Mouse (Mus musculus) MEL (cell line): ENCODE data around the gene Katnb1.
A peak's percentile ranks its signal among the peaks of the same experiment; 100 is the strongest.

ENCODE experiments used
- CTCF ChIP-seq, 3 experiments: IDR thresholded peaks in 2 of 3; conservative IDR thresholded peaks in 1 of 3; 2 replicates each; pipeline ENCODE4 v1.5.1; 2011 to 2012; ENCODE audit warnings: low read length in 3 of 3, low read depth in 2 of 3, mild to moderate bottlenecking in 2 of 3, improper control_type of control experiment in 1 of 3, inconsistent platforms in 1 of 3, mixed read lengths in 1 of 3, moderate library complexity in 1 of 3; ENCODE audit not compliant: control insufficient read depth in 1 of 3, insufficient read depth in 1 of 3, poor library complexity in 1 of 3, severe bottlenecking in 1 of 3
- EP300 ChIP-seq, 2 experiments: IDR thresholded peaks; 2 replicates each; pipeline ENCODE4 v1.6.1; 2011; ENCODE audit warnings: improper control_type of control experiment in 2 of 2, low read length in 2 of 2, low read depth in 1 of 2, mild to moderate bottlenecking in 1 of 2
- MAFK ChIP-seq: IDR thresholded peaks from 2 replicates; pipeline ENCODE4 v1.6.1; 2011; ENCODE audit warnings: low read depth, mild to moderate bottlenecking, low read length, improper control_type of control experiment, borderline replicate concordance
- MAX ChIP-seq: IDR thresholded peaks from 2 replicates; pipeline ENCODE4 v1.6.1; 2011; ENCODE audit warnings: low read length, improper control_type of control experiment
- MYC ChIP-seq: IDR thresholded peaks from 2 replicates; pipeline ENCODE4 v1.6.1; 2011; ENCODE audit warnings: low read depth, mild to moderate bottlenecking, low read length, improper control_type of control experiment, moderate library complexity
- NELFE ChIP-seq: IDR thresholded peaks from 2 replicates; pipeline ENCODE4 v1.6.1; 2011; ENCODE audit warnings: low read depth, low read length, improper control_type of control experiment
- POLR2A ChIP-seq, 2 experiments: IDR thresholded peaks; 2 replicates each; pipeline ENCODE4 v1.6.1; 2011 to 2012; ENCODE audit warnings: low read length in 2 of 2, mild to moderate bottlenecking in 2 of 2, control low read depth in 1 of 2, improper control_type of control experiment in 1 of 2, low read depth in 1 of 2, moderate library complexity in 1 of 2; ENCODE audit not compliant: control insufficient read depth in 1 of 2, insufficient read depth in 1 of 2, poor library complexity in 1 of 2
- POLR2AphosphoS5 ChIP-seq: IDR thresholded peaks from 2 replicates; pipeline ENCODE4 v1.6.1; 2012; ENCODE audit warnings: low read depth, borderline replicate concordance, mild to moderate bottlenecking, inconsistent platforms, low read length, moderate library complexity, mixed read lengths
- RCOR1 ChIP-seq: IDR thresholded peaks from 2 replicates; pipeline ENCODE4 v1.6.1; 2012; ENCODE audit warnings: low read depth, mild to moderate bottlenecking, inconsistent platforms, low read length, improper control_type of control experiment
- SIN3A ChIP-seq: IDR thresholded peaks from 2 replicates; pipeline ENCODE4 v1.6.1; 2012; ENCODE audit warnings: low read length, improper control_type of control experiment, inconsistent platforms
- UBTF ChIP-seq: IDR thresholded peaks from 2 replicates; pipeline ENCODE4 v1.6.1; 2012; ENCODE audit warnings: low read depth, mild to moderate bottlenecking, inconsistent platforms, low read length, improper control_type of control experiment, moderate library complexity, borderline replicate concordance; ENCODE audit not compliant: insufficient read depth
- ZC3H11A ChIP-seq: IDR thresholded peaks from 2 replicates; pipeline ENCODE4 v1.6.1; 2012; ENCODE audit warnings: low read depth, mild to moderate bottlenecking, inconsistent platforms, low read length, improper control_type of control experiment
- ZNF384 ChIP-seq: IDR thresholded peaks from 2 replicates; pipeline ENCODE4 v1.6.1; 2012; ENCODE audit warnings: low read depth, mild to moderate bottlenecking, inconsistent platforms, low read length, improper control_type of control experiment

DNA sequence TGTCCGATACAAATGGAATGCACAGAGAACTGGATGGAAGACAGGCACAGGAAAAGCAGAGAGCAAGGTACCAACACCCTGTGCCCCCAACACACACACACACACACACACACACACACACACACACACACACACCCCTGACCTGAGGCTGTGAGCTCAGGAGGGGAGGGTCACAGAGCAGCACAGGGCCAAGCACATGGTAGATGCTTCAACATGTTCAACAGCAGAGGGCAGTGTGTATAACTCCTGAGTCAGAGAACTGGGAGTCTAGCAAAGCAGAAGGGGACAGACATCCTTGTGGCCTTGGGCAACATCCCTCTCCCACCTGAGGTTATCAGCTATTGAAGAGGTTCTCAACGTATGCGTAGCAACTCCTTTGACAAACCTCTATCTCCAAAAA is 32.8 kb downstream of the Katnb1 start:
- no peak for TF ChIP-seq UBTF
- no peak for TF ChIP-seq ZNF384
- TF ChIP-seq POLR2A (IDR thresholded peaks at IDR 0.05; ENCODE audit: control insufficient read depth in 1 of 2, insufficient read depth in 1 of 2, low read depth in 1 of 2, low read length in 2 of 2, poor library complexity in 1 of 2), result no peak
- peak; percentile 52 for TF ChIP-seq ZC3H11A
- TF ChIP-seq POLR2AphosphoS5, result no peak
- peak; percentile 52 to 73 (median 54) for TF ChIP-seq CTCF (IDR thresholded peaks at IDR 0.05 in 2 of 3, conservative IDR thresholded peaks at IDR 0.05 in 1 of 3; ENCODE audit: control insufficient read depth in 1 of 3, insufficient read depth in 1 of 3, low read depth in 2 of 3, low read length in 3 of 3, poor library complexity in 1 of 3, severe bottlenecking in 1 of 3)
- TF ChIP-seq EP300 (IDR thresholded peaks at IDR 0.05; ENCODE audit: low read depth in 1 of 2, low read length in 2 of 2), result no peak
- TF ChIP-seq NELFE, result no peak
- peak; percentile 43; the same call in 1 of the 2 replicates for TF ChIP-seq MAX
- peak; percentile 90 for TF ChIP-seq MYC
- TF ChIP-seq MAFK, result no peak
- TF ChIP-seq SIN3A, result no peak
- TF ChIP-seq RCOR1, result no peak
